Mouse (Mus musculus): ENCODE results near the gene Scai.

GRCm38 (mm10) chr2:39150943-39151342 lies 39.6 kb downstream of the Scai start:
- no peak for TF ChIP-seq CTCF (conservative IDR thresholded peaks at IDR 0.05 in 1 of 2, IDR thresholded peaks at IDR 0.05 in 1 of 2; ENCODE audit: low read depth in 2 of 2, low read length in 2 of 2)
- TF ChIP-seq IRF4 (IDR thresholded peaks at IDR 0.05; ENCODE audit: low read depth, low read length), result no peak
- no peak for TF ChIP-seq EP300 (IDR thresholded peaks at IDR 0.05; ENCODE audit: low read length)
- TF ChIP-seq POLR2A (IDR thresholded peaks at IDR 0.05; ENCODE audit: low read depth, low read length), result no peak
- no peak for TF ChIP-seq ZMIZ1 (IDR thresholded peaks at IDR 0.05; ENCODE audit: low read depth, low read length)
